Mouse (Mus musculus): Measurements from ENCODE around the gene Erp44. TPM values are rescaled to one million over a fixed set of nuclear protein-coding genes. Genes with fewer than 3 reads are reported as not detected.

Erp44 gene
- total and polyA plus RNA-seq, 3 experiments = 59.2 to 203 (median 99.7) TPM

DNA sequence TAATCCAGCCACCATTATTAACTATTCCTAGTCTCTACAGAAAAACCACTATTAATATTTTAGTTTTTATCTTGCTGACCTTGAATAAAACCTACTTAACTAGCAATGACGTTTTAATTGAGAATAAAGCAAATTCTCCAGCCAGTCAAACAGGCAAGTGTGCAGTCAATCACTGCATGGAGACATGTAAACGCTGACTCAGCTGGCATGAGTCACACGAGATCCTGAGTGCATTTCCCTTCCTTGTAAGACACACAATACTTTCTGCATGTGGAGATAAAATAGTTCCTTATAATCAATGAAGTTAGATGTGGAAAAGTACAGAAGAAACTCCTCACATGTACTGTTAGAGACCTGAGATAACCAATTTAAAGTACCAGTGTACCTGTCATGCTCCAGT is 53.8 kb downstream of the Erp44 start:
- Histone ChIP-seq H3K4me3 (replicated peaks in 1 of 3; ENCODE audit: low read depth in 2 of 3, low read length in 2 of 3, poor library complexity in 1 of 3) (no peak overlapping the region), H3K4me1 (ENCODE audit: control insufficient read depth in 1 of 2, insufficient read depth in 2 of 2) (peaks cover 0 to 12% of the 10 kb centered on the region in 2 experiments; a peak in 2 of 4 replicates), H3K9me3 (replicated peaks; ENCODE audit: low read length) (no peaks in the 10 kb centered on the region), H3K27ac (ENCODE audit: insufficient read depth, low read depth) (no peak overlapping the region), H3K4me2 (ENCODE audit: insufficient read depth, low read depth, poor library complexity, severe bottlenecking) (no peak overlapping the region), H3K79me2 (replicated peaks; ENCODE audit: control insufficient read depth, extremely low read depth, insufficient read depth, poor library complexity, severe bottlenecking) (peaks cover 8% of the 10 kb centered on the region; the same call in 1 of the 2 replicates), H3K9ac (ENCODE audit: insufficient read depth, low read depth) (no peak overlapping the region), H3K36me3 (replicated peaks in 1 of 2; ENCODE audit: control insufficient read depth in 1 of 2, insufficient read depth in 1 of 2, low read length in 1 of 2) (peaks cover 3 to 68% of the 10 kb centered on the region in 2 experiments), H3K27me3 (replicated peaks) (no peaks in the 10 kb centered on the region)
- no peak for DNase-seq (ENCODE audit: extremely low read depth)
- in situ Hi-C loops (cut with MboI; ENCODE audit: low pct_ligation_motif_present, low pct_unique_long_range_greater_than_20kb, low sequenced_read_pairs) (loop anchor here (10.0 kb wide), 1 partner anchor 99 kb away; no protein-coding TSS in a partner anchor), dilution Hi-C loops (cut with MboI; ENCODE audit: extremely low pct_ligation_motif_present, extremely low pct_unique_long_range_greater_than_20kb, low sequenced_read_pairs) (no loop called here)
- TF ChIP-seq MAFK (IDR thresholded peaks at IDR 0.05; ENCODE audit: insufficient replicate concordance, low read length) (peak; percentile 78), RCOR1 (conservative IDR thresholded peaks at IDR 0.05; ENCODE audit: low read depth, low read length) (no peak)

- peak; percentile 51 for DNase-seq (ENCODE audit: extremely low read depth)
- Histone ChIP-seq H3K4me2 (ENCODE audit: insufficient read depth, low read depth, poor library complexity, severe bottlenecking) (no peak overlapping the region), H3K79me2 (replicated peaks; ENCODE audit: control insufficient read depth, extremely low read depth, insufficient read depth, poor library complexity, severe bottlenecking) (peaks cover 8% of the 10 kb centered on the region; the same call in 1 of the 2 replicates), H3K4me1 (ENCODE audit: control insufficient read depth in 1 of 2, insufficient read depth in 2 of 2) (peaks cover 0 to 12% of the 10 kb centered on the region in 2 experiments; a peak in 2 of 4 replicates), H3K27me3 (replicated peaks) (no peaks in the 10 kb centered on the region), H3K4me3 (replicated peaks in 1 of 3; ENCODE audit: low read depth in 2 of 3, low read length in 2 of 3, poor library complexity in 1 of 3) (no peak overlapping the region), H3K36me3 (replicated peaks in 1 of 2; ENCODE audit: control insufficient read depth in 1 of 2, insufficient read depth in 1 of 2, low read length in 1 of 2) (peaks cover 3 to 66% of the 10 kb centered on the region in 2 experiments), H3K9me3 (replicated peaks; ENCODE audit: low read length) (no peaks in the 10 kb centered on the region), H3K27ac (ENCODE audit: insufficient read depth, low read depth) (no peak overlapping the region), H3K9ac (ENCODE audit: insufficient read depth, low read depth) (no peak overlapping the region)
- dilution Hi-C loops (cut with MboI; ENCODE audit: extremely low pct_ligation_motif_present, extremely low pct_unique_long_range_greater_than_20kb, low sequenced_read_pairs) = no loop called here
- in situ Hi-C loops (cut with MboI; ENCODE audit: low pct_ligation_motif_present, low pct_unique_long_range_greater_than_20kb, low sequenced_read_pairs) = loop anchor here (10.0 kb wide), 1 partner anchor 100 kb away; no protein-coding TSS in a partner anchor
- peak; percentile 92 for TF ChIP-seq SMC3 (IDR thresholded peaks at IDR 0.05; ENCODE audit: low read depth, low read length)
- no peak for TF ChIP-seq ZMIZ1 (IDR thresholded peaks at IDR 0.05; ENCODE audit: low read depth, low read length)
- TF ChIP-seq IRF4 (IDR thresholded peaks at IDR 0.05; ENCODE audit: low read depth, low read length) = no peak
- TF ChIP-seq CTCF (conservative IDR thresholded peaks at IDR 0.05 in 1 of 2, IDR thresholded peaks at IDR 0.05 in 1 of 2; ENCODE audit: low read depth in 2 of 2, low read length in 2 of 2) = peak; percentile 85 to 88
- TF ChIP-seq RAD21 (IDR thresholded peaks at IDR 0.05; ENCODE audit: low read depth, low read length) = peak; percentile 88
- TF ChIP-seq ZC3H11A (IDR thresholded peaks at IDR 0.05; ENCODE audit: low read depth, low read length) = peak; percentile 12; the same call in 1 of the 2 replicates
- no peak for TF ChIP-seq MAZ (IDR thresholded peaks at IDR 0.05; ENCODE audit: low read depth, low read length)
- no peak for TF ChIP-seq GABPA (IDR thresholded peaks at IDR 0.05; ENCODE audit: insufficient replicate concordance, low read depth, low read length)
- TF ChIP-seq JUN (IDR thresholded peaks at IDR 0.05; ENCODE audit: insufficient read depth, low read depth, low read length) = no peak
Observed at GRCm38 (mm10) chr4:48225173-48225572, 54.2 kb downstream of the Erp44 start.

- no peak overlapping the region for H3K4me3 ChIP-seq (replicated peaks in 1 of 3; ENCODE audit: low read depth in 2 of 3, low read length in 2 of 3, poor library complexity in 1 of 3)
- dilution Hi-C loops (cut with MboI; ENCODE audit: extremely low pct_ligation_motif_present, extremely low pct_unique_long_range_greater_than_20kb, low sequenced_read_pairs) (no loop called here), in situ Hi-C loops (cut with MboI; ENCODE audit: low pct_ligation_motif_present, low pct_unique_long_range_greater_than_20kb, low sequenced_read_pairs) (no loop called here)
- DNase-seq (ENCODE audit: extremely low read depth) = no peak
- H3K27ac ChIP-seq (ENCODE audit: insufficient read depth, low read depth) = no peak overlapping the region
- no peak overlapping the region for H3K9ac ChIP-seq (ENCODE audit: insufficient read depth, low read depth)
- H3K79me2 ChIP-seq (replicated peaks; ENCODE audit: control insufficient read depth, extremely low read depth, insufficient read depth, poor library complexity, severe bottlenecking) = 0 out of 2 replicates have a peak, but pooled peaks cover 4% of the 10 kb centered on the region
- no peaks in the 10 kb centered on the region for H3K27me3 ChIP-seq (replicated peaks)
- H3K36me3 ChIP-seq (replicated peaks in 1 of 2; ENCODE audit: control insufficient read depth in 1 of 2, insufficient read depth in 1 of 2, low read length in 1 of 2) = peaks cover 41 to 84% of the 10 kb centered on the region in 2 experiments
- TF ChIP-seq ZNF384 (IDR thresholded peaks at IDR 0.05; ENCODE audit: low read depth, low read length) (no peak), JUN (IDR thresholded peaks at IDR 0.05; ENCODE audit: insufficient read depth, low read depth, low read length) (no peak), CHD2 (IDR thresholded peaks at IDR 0.05; ENCODE audit: low read length) (no peak), USF2 (conservative IDR thresholded peaks at IDR 0.05; ENCODE audit: low read depth, low read length) (no peak), JUND (conservative IDR thresholded peaks at IDR 0.05; ENCODE audit: low read depth, low read length) (no peak), HCFC1 (IDR thresholded peaks at IDR 0.05; ENCODE audit: low read depth, low read length) (no peak)
- H3K4me1 ChIP-seq (ENCODE audit: control insufficient read depth in 1 of 2, insufficient read depth in 2 of 2) = no peaks in the 10 kb centered on the region
- no peak overlapping the region for H3K4me2 ChIP-seq (ENCODE audit: insufficient read depth, low read depth, poor library complexity, severe bottlenecking)
- H3K9me3 ChIP-seq (replicated peaks; ENCODE audit: low read length) = no peaks in the 10 kb centered on the region
Observed at GRCm38 (mm10) chr4:48203564-48203963, 75.8 kb downstream of the Erp44 start.

Data from CH12.LX (cell line).